Mouse (Mus musculus): ENCODE data around the gene Stx1b.
"Not testable (repeated sequence)": the region's sequence is repeated elsewhere in the genome, so short reads cannot be mapped to it uniquely, and the experiment has no call there.

Stx1b gene

DNA sequence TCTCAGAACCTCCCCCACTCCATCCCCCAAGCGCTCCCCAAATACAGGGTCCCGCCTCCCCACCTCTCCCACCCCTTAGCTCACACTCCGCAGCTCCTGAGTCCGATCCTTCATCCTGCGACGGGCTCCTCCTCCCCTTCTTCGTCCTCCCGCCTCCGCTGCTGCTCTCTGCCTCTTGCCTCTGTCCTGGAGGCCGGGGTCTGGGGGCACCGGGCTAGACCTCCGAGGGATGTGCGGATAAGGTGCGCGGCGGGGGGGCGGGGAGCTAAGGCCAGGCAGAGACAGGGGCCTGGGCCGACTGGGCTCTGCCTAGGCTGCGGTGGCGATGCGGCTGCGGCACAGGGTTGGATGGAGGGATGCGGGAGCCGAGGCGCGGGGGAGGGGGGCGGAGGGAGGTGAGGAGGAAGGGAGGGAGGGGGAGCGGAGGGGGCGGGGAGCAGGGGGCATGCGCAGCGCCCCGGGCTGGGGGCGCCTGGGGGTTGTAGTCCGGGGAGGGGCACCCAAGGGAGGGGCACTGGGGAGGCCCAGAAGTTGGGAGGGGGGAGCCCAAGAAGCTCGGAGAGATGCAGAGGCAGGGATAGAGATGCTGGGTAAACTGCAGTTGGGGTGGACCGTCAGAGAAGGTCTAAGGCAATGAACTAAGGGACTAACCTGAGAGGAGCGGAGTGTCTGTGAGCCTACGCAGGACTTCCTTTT is at the start of gene Stx1b, which contains the start of gene Stx4a:
Gene Stx1b, minus strand, starts transcription at position 374 of the 696 bp plus-strand sequence.
Gene Stx4a, plus strand, starts transcription at position 119 of the 696 bp plus-strand sequence.
- CTCF ChIA-PET: no interaction called here

DNA sequence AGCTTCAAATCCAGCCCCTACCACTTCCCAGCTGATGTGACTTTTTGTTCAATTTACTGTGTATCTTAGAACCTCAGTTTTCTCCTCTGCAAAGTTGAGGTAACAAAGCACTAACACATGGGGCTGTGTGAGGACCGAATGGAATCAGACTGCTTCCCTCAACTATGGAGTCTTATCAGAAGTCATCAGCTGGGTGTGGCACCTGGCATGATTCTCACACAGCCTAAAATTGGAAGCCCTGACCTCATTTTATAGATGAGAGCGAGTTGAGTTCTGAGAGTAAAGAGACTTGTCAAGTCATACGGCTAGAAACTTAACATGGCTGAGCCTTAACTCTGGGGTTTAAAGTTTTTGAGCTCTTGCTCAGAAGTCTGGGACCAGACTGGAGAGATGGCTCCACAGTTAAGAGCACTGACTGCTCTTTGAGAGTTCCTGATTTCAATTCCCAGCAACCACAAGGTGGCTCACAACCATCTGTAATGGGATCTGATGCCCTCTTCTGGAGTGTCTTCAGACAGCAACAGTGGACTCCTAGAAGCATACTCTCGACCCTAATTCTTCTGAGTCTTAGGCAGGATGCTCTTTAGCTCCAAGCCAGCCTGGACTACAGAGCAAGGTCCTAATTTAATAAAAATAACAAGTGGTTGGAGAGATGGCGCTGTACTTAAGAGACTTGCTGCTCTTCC is 45.9 kb upstream of the Stx1b start:
- CTCF ChIA-PET: interaction anchor here (0.5 to 0.6 kb wide), 2 partner anchors 16 to 1117 kb away, joined by 3 to 5 read pairs; no protein-coding TSS in a partner anchor

DNA sequence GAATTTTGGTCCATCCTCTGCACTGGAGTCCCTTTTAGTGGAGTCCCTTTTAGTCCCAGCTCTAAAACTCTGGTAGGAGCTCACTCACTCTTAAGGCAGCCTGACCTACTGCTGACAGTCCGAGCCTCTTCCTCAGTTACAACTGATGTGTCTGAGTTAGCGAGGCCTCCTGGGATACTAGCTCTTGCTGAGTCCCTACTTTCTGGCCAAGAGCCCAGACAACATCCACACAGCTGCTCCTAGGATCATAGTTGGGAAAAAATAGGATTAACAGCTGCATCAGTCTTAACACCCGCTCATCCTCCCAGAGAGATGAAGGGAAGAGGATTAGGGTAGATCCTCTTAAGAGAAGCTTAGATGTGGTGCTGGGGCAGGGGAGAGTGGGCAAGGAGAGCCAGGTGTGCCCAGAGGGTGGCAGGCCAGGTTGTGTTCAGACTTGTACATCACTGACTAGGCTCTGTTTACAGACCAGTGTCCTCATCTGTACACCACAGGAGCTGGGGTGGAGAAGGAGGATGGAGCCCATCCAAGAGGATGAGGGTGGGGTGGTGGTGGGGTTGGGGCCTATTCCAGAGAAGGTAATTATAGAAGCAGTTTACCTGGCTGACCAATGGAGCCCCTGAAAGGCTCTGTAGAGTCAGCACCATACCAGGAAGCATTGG is 44.9 kb upstream of the Stx1b start:
- CTCF ChIA-PET: interaction anchor here (0.5 kb wide), 1 partner anchor 187 kb away, joined by 6 read pairs; no protein-coding TSS in a partner anchor

DNA sequence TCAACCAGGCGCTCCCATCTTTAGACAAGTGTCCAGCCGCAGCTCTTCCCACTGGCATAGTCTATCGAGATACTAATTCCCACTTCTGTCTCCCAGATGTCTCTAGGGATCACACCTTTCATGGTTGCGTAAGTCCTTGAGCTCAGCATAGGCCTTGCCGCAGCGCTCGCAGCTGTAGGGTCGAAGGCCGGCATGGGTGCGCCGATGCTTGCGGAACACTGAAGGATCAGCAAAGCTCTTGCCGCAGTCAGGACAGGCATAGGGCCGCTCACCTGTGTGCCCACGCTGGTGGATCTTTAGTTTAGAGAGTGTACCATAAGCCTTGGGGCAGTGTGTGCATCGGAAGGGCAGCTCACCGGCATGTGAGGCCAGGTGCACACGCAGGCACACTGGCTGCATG is 43.3 kb upstream of the Stx1b start:
- CTCF ChIA-PET: no interaction called here

DNA sequence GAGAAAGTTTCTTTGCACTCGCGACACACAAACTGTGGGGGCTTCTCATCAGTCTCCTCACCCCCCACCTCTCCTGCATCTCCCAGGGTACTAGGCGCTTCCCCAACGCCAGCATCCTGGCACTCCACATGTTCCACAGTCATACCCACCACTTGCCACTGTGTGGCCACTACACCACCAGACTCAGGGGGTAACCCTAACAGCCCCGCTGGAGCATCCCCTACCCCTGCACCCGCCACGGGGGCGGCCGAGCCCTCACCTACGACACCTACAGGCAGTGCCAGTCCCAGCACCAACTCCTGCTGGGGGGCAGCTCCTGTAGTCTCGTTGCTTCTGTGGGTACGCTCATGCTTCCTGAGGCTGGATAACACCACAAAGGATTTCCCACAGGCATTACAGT is 42.1 kb upstream of the Stx1b start:
- CTCF ChIA-PET: interaction anchor here (0.6 kb wide), 1 partner anchor 101 kb away, joined by 7 read pairs; no protein-coding TSS in a partner anchor

DNA sequence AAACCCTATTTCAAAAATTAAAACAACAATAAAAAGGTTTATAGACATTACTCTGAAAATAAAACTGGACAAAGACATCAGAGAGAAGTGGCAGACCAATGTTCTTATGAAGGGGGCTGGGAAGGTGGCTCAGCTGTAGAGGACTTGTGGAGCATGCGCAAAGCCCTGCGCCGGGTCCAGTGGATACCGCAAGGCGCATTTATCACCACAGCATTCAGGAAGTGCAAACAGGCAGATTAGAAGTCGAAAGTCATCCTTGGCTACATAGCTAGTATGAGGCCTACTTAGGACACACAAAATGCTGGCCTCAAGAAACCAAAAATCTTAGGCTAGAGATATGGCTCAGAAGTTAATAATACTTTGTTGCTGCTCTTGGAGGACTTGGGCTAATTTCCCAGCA is 33.9 kb upstream of the Stx1b start:
- CTCF ChIA-PET: interaction anchor here (1.0 kb wide), 1 partner anchor 564 kb away, joined by 5 read pairs; no protein-coding TSS in a partner anchor

DNA sequence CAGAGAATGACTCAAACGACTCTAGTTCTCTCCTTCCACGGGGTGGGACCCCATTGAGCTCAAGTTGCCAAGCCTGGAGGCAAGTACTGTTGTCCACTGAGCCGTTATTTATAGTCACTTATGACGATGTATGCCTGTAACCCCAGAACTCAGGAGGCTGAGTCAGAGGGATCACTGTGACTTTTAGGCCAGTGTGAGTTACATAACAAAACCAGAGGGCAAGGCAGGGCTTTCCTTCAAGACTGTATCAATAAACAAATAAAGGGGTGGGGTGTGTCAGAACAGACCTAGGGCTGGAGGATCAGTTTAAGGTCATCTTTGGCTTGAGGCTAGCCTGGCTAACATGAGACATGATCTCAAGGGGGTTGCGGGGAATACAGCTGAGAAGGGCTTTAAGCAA is 26.6 kb upstream of the Stx1b start:
- CTCF ChIA-PET: no interaction called here

DNA sequence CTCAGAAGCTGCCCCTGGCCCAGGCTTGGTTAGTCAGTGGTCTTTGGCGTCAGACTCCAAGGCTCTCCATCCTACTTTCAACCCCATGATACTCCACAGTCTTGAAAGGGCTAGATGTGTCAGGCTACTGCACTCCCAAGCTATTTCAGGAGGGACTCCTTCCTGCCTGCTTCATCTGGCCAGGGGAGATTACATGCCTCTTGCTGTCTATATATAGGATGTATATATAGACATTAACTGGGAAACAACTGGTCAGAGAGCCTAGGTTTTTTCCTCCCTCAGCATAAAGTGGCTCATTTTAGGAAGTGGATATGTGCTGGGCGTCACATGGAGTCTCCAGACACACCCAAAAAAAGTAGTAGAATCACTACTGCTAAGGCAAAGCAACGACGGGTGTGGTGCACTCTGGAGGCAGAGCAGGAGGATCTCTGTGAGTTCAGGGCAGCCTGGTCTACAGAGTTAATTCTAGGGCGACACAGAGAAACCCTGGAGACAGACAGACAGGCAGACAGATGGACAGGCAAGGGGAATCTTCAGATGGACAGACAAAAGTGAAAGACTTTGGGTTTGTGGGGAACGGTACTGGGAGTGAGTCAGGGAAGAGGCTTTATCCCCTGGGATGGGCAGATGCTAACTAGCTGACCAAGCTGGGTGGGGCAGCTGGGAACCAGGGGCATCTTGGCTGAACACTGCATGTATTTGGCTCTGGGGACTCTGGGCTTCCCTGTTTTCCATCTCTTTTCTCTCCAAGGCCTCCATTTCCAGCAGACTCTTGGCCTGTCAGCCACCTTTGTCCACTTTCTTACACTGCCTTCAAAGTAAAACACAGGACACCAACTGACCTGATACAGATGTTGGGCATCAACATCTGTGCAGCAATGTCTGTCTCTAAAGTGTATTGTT is 25.9 kb upstream of the Stx1b start:
- CTCF ChIA-PET: no interaction called here

DNA sequence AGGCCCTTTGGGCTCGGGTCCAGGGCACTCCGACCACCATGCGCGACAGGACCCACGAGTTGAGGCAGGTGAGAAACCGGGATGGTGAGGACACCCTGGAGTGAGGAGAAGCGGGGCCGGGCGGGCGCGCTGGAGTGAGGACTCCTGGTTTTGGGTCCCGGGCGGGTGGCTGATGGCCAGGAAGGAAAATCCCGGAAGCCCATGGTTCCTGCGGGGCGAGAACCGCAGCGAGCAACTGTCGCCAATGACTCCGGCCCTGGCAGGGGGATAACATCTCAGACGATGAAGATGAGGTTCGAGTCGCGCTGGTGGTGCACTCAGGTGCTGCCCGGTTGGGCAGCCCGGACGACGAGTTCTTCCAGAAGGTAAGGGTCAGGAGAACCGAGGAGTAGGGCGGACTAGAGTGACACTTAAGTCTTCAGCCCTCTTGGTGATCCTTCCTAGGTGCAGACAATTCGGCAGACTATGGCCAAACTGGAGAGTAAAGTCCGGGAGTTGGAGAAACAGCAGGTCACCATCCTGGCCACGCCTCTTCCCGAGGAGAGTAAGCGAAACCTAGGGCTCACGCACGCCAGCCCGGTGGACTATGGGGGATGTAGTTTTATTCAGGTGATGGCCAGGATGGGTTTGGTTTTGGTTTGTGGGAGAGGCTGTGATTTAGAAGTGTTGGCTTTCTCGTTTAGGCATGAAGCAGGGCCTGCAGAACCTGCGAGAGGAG is 17.8 kb upstream of the Stx1b start:
- CTCF ChIA-PET: no interaction called here

DNA sequence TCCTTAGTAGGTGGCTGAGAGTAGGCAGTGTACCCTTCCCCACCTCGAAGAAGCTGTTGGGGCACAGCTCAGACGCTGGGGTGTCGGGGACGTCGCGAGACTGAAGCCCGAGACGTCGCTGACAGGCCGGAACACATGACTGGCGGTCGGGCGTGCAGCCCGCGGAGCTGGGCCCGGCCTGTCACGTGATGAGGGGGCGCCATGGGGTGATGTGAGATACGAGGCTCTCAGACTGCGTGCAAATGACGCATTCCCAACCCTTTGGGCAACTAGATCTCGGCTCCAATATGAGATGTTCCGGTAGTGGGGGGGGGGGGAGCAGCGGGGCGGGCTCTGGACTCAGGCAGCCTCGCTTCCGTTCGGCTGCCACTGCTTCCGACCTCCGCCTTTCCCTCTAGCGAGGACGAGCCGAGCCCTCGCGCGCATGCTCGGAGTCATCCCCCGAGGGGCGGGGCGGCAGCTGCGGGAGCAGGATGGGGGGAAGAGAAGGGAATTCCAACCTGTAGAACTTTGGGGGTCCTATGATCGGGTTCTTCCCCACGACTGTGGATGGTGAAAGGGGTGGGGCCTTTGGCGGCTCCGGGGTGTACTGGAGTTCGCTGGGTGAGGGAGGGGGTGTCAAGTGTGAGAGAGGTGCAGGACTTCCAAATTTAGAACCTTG is 17.1 kb upstream of the Stx1b start:
- CTCF ChIA-PET: no interaction called here

DNA sequence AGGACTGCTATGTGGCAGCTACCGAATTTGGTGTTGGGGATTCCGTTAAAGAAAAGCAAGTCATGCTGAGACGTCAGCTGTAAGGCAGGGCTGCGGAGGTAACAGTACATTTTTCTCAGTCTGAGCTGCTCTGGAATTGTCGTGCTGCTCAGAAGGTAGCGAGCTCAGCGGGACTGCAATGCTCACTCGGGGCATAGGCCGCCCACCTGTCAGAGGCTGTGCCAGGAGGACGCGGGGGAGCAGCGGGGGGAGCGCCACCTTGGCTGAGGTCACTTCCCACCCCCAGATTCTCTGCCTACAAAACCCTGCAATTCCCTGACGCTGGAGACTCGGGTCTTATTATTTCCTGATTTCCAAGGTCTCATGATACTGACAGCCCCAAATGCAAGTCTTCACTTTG is 16.5 kb upstream of the Stx1b start:
- CTCF ChIA-PET: interaction anchor here (0.5 to 0.6 kb wide), 2 partner anchors 21 to 221 kb away, joined by 3 to 13 read pairs; no protein-coding TSS in a partner anchor

DNA sequence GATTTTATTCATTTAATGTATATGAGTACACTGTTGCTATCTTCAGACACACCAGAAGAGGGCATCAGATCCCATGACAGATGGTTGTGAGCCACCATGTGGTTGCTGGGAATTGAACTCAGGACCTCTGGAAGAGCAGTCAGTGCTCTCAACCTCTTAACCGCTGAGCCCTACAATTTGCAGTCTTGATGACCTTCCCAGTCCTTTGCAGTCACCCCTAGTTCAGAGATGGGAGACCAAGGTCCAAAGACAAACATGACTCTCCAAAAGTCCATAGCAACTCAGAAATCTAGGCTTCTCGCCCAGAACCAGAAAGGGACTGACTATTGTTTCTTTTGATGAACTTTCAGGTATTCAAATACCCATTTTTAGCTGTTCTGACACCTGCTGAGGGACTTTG is 15.7 kb upstream of the Stx1b start:
- CTCF ChIA-PET: interaction anchor here (0.7 kb wide), 1 partner anchor 39 kb away, joined by 8 read pairs; the partner anchor contains the start of gene Hsd3b7

DNA sequence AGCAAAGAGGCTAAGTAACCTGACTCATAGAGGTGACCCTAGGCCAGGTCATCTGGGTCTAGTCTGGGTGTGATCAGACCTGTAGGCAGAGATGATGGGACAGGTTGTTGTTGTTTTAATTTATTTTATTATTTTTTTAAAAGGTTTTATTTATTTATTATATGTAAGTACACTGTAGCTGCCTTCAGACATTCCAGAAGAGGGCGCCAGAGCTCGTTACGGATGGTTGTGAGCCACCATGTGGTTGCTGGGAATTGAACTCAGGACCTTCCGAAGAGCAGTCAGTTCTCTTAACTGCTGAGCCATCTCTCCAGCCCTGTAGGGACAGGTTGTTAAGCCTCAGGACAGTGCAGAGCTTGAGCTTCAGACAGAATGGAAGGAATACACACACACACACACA is 13.5 kb upstream of the Stx1b start:
- CTCF ChIA-PET: not testable (repeated sequence)

DNA sequence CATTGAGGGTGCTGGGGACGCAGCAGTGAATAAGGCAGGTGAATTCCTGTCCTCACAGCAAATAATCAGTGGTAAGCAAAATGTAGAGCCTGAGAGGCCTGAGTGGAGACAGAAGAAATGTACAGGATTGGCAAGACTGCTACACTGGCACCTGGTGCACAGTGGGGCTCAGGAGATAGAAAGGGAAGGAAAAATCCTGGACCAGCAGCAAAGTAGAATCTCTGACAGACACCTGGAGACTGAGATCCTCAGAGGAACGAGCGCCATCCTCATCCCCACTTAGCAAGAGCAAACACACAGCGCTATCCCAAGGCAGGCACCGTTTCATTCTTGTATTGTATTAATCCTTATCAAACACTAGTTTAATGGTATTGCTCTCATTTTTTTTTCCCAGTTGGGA is 13.1 kb upstream of the Stx1b start:
- CTCF ChIA-PET: no interaction called here

DNA sequence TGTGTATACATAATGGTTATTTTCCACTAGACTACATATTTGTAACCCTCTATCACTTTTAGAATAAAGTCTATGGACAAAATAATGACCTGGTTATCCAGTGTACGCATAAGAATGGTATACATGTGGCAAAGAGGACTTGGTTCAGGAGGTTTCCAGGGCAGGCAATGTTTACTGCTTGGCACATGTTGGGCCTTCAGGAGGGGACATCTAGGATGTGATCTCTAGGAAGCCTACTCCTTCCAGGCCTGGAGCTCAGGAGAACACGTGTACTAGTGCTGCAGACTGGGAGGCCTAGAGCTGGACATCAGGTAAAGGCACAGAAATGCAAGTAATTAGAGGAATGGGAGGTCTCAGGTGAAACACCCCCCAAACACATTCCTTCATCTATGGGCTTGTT is 11.2 kb upstream of the Stx1b start:
- CTCF ChIA-PET: no interaction called here

DNA sequence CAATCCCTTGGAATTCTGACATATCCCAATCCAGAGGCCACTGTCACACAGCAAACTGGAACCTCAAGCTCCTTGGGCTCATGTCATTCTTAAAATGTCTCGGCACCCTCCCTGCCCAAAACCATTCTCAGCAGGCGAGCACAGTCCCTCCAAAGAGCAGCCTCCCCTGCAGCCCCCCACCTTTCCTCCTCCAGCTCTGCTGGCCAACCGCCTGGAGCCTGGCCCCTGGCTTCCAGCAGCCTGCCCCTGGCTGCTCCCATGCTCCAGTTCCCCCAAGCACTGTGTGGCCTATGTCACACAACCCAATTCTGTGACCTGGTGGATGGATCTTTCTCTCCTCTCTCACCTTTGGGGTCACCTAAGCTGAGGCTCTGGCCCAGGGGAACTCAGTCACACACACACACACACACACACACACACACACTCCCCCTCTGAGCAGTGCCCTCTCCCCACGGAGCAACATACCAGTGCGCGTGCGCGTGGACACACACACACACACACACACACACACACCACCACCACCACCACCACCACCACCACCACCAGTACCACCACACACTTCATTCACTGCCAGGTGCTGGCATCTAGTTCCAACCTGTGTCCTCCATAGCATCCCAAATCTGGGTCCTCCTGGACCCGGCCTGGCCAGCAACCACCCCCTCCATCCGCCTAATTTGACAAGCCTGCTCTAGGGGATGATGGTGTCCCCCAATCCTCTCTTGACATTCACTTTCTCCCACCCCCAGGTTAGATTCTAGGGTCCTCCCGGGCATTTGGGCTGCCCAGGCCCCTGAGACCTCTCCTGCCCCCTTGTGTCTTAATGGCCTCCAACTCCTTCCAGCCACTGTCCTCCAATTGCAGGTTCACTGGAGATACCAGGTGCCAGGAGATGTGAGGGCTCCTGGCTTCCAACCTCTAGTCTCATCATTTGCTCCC is 845 bp downstream of the Stx1b start:
- CTCF ChIA-PET: interaction anchor here (0.8 kb wide), 1 partner anchor 34 kb away, joined by 3 read pairs; no protein-coding TSS in a partner anchor

DNA sequence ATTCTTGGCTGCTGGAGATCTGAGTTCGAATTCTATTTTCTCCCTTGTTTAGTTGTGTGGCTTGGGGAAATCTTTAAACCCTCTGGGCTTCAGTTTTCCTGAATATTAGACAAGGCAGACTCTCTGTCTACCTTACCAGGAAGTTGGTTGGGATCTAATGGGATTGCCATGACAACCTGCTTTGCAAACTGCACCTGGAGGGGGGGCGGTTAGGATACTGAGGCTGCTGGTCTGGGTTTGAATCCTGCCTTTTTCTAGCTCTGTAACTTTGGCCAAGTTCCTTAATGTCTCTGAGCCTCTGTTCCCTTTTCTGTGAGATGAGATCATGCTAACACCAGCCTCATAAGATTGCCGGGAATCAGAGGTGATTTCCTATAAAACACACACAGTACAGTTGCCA is 1.9 kb downstream of the Stx1b start:
- CTCF ChIA-PET: interaction anchor here (0.7 to 0.8 kb wide), 2 partner anchors 35 to 299 kb away, joined by 3 read pairs; no protein-coding TSS in a partner anchor

DNA sequence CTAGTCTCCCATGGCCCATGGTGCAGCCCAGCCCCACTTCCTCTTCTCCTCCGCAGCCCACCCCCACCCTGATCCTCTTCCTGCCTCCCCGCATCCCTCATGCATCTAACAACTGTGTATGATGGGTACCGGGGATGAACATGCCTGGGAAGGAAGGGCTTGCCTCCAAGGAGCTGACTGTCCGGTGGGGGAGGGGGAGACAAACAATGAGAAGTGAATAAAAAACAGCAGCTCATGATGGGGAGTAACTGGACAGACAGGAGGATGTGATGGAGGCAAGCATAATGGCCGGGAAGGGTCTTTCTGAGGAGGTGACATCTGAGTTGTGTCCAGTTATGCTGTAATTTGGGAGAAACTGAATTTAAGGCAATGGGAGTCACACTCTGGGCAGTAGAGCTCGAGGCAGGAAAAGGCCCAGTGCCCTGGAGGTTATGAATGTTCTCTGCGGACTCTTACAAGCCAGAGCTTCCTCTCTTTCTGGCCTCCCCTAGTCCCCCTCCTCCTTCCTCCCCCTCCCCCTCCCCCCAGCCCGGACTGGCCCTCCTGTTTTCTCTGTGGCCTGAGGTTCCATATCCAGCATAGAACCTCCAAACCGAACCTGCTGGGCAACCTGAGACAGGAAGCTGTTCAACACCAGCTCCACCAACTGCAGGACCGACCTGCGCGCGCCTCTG is 3.4 kb downstream of the Stx1b start:
- CTCF ChIA-PET: interaction anchor here (0.6 kb wide), 1 partner anchor 8 kb away, joined by 4 read pairs; no protein-coding TSS in a partner anchor

Data from spleen, embryonic (tissue).